Mouse (Mus musculus): ENCODE data around the gene Isg15.

- TF ChIP-seq POLR2A (IDR thresholded peaks at IDR 0.05; ENCODE audit: low read depth, low read length): no peak
- TF ChIP-seq CTCF (IDR thresholded peaks at IDR 0.05; ENCODE audit: extremely low read depth, insufficient read length, insufficient replicate concordance, low read depth, low read length): no peak
These were observed 14.4 kb downstream of the Isg15 start for GRCm38 (mm10) chr4:156185950-156186850.
